Mouse (Mus musculus): Measurements from ENCODE around the gene Grb7. TPM values are rescaled to one million over a fixed set of nuclear protein-coding genes. Genes with fewer than 3 reads are reported as not detected.
A peak's percentile ranks its signal among the peaks of the same experiment; 100 is the strongest.

Gene Grb7
- polyA plus RNA-seq, 1 experiment from 2014 or later: 17.4 TPM

DNA sequence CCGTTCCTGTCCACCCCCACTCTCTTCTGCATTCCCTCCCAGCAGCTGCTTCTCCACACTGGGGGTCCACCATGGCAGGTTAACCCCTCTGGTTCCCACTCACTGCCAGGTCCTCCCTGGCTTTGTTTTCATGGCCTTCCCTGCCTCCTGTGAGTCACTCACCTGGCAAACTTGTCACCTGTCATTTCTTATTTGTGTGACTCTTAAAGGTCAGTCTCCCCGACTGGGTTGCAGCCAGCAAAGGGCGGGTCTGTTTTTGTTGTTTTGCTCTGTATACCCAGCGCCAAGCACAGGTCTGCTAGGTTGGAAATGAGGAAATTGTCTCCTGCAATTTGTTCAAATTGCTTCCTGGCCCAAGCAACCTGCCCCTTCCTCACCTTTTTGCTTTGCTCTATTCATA lies 515 bp upstream of the Grb7 start:
- Histone ChIP-seq H3K36me3 (no peaks in the 10 kb centered on the region), H3K9ac (no peak overlapping the region), H3K27ac (peak overlapping the region; percentile 68), H3K4me1 (replicated peaks) (peaks cover 7% of the 10 kb centered on the region; the same call in 1 of the 2 replicates), H3K27me3 (peaks cover 55% of the 10 kb centered on the region), H3K4me2 (0 out of 2 replicates have a peak overlapping the region, but pooled peaks have one; percentile 13), H3K4me3 (replicated peaks) (no peak overlapping the region), H3K9me3 (replicated peaks) (no peaks in the 10 kb centered on the region)
- ATAC-seq (ENCODE audit: low read depth) (no peak), DNase-seq (no peak)
- WGBS (ENCODE audit: insufficient replicate concordance): 36% methylated on average over 4 of the region's 4 CpGs

DNA sequence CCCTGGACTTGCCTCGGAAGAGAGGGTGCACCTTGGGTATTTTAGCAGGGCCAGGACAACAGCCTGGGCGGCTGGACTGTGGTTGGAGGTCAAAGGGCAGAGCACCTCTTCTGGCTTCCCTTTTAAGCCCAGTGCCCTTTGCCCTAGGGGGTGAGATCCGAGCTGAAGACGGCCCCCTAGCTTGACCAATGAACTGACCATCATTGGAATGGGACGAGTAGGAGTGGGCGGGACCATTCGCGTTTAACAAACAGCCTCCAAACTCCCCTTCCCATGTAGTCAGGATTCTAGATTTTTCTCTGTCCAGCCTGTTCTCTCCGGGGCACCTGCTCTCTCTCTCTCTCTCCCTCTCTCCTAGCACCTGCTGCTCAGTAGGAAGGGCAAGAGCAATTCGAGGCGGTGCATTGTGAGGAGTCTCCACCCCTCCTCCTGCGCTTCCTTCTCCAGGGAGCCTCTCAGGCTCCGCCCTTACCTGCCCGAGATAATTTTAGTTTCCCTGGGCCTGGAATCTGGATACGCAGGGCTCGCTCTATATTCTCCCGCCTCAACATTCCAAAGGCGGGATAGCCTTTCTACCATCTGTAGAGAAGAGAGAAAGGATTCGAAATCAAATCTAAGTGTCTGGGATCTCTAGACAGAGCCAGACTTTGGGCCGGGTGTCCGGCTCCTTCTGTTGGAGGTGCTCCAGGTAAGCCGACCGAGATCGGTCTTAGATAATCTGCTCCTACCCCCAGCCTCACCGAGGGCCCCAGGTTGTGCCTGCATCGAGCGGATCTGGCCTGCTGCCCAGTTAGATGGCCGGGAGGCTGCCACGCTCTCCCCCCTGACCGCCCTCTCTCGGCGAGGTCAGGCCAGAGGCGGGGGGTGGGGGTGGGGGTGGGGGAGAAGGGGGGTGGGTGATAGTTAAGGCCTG lies 624 bp downstream of the Grb7 start:
- peaks cover 7% of the 10 kb centered on the region; the same call in 1 of the 2 replicates for H3K4me1 ChIP-seq (replicated peaks)
- 6% methylated on average over 33 of the region's 33 CpGs for WGBS (ENCODE audit: insufficient replicate concordance)
- H3K36me3 ChIP-seq: peaks cover 1% of the 10 kb centered on the region; the same call in 1 of the 2 replicates
- no peaks in the 10 kb centered on the region for H3K9me3 ChIP-seq (replicated peaks)
- no peak for DNase-seq
- H3K27me3 ChIP-seq: peaks cover 62% of the 10 kb centered on the region
- H3K27ac ChIP-seq: peak overlapping the region; percentile 81
- H3K9ac ChIP-seq: peak overlapping the region; percentile 60
- H3K4me3 ChIP-seq (replicated peaks): peak overlapping the region; percentile 51
- peak overlapping the region; percentile 17; the same call in 1 of the 2 replicates for H3K4me2 ChIP-seq
- ATAC-seq (ENCODE audit: low read depth): peak; percentile 66

DNA sequence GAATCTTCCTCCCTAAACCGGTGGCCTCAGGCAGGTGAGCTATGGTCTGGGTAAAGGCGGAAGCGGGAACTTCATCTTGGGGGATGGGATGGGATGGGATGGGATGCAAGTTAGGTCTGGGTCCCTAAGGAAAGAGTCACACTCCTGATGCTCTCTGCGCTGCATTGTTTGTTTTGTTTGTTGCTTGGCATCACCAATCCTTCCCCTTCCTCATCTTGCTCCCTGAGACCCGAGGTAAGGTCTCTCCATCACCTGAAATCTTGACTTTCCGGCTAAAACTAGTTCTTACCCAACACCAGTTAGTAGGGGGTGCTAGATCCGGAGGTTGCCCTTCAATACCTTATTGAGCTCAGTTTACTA lies 1.3 kb downstream of the Grb7 start:
- H3K9me3 ChIP-seq (replicated peaks): no peaks in the 10 kb centered on the region
- DNase-seq (no peak), ATAC-seq (ENCODE audit: low read depth) (no peak)
- H3K4me1 ChIP-seq (replicated peaks): peaks cover 7% of the 10 kb centered on the region; the same call in 1 of the 2 replicates
- peak overlapping the region; percentile 51 for H3K4me3 ChIP-seq (replicated peaks)
- peaks cover 6% of the 10 kb centered on the region; the same call in 1 of the 2 replicates for H3K36me3 ChIP-seq
- peak overlapping the region; percentile 81 for H3K27ac ChIP-seq
- peak overlapping the region; percentile 17; the same call in 1 of the 2 replicates for H3K4me2 ChIP-seq
- H3K27me3 ChIP-seq: peaks cover 68% of the 10 kb centered on the region
- 16% methylated on average over 7 of the region's 7 CpGs for WGBS (ENCODE audit: insufficient replicate concordance)
- H3K9ac ChIP-seq: peak overlapping the region; percentile 60

DNA sequence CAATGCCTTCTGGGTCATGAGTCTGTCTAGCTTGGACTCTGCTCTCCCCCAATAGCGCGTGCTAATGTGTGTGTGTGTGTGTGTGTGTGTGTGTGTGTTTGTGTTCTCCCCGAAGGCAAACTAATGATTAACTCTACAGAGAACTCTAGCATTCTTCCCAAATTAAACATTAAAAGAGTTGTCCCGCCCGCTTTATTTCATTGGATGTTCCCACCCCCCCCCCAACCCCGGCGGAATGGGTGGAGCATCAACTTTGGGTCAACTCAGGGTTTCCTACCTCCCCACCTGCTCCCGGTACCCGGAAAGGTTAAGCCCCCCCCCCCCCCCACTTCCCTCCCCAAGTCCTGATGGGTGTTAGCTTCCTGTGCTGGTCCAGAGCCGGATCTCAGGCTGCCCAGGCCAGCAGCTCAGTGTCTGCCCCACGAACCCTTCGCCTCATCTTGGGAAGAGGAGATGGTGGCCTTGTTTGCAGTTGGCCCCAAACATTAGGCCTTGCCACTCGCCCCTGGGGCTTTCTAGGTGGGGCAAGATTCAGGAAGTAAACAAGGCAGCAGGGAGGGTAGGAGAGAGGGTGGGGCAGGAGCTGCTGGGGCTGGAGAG lies 2.1 kb downstream of the Grb7 start:
- Histone ChIP-seq H3K27ac (peak overlapping the region; percentile 81), H3K4me3 (replicated peaks) (peak overlapping the region; percentile 51), H3K9me3 (replicated peaks) (no peaks in the 10 kb centered on the region), H3K36me3 (peaks cover 14% of the 10 kb centered on the region), H3K27me3 (peaks cover 73% of the 10 kb centered on the region), H3K4me2 (peak overlapping the region; percentile 53), H3K9ac (no peak overlapping the region; the same call in 1 of the 2 replicates), H3K4me1 (replicated peaks) (peaks cover 7% of the 10 kb centered on the region; the same call in 1 of the 2 replicates)
- DNase-seq: no peak
- 38% methylated on average over 12 of the region's 13 CpGs for WGBS (ENCODE audit: insufficient replicate concordance)
- peak; percentile 31; the same call in 1 of the 2 replicates for ATAC-seq (ENCODE audit: low read depth)

DNA sequence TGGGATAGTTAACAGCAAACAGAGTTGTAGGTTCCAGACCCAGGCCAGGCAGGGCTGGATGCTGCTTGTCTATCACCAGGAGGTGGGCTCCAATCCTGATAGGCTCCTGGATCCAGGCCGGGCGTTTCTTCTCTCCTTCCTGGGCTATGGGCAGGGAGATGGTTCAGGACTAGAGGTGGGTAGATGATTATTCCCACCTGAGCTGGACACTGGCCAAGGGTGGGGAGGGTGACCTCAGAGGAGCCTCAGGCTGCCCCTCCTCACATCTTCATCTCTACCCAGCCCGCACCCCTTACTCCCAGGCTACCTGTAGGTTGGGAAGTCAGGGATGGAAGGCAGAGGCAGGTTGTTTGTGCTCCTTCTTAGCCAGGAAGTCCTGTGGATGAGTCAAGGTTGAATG lies 3.2 kb downstream of the Grb7 start:
- WGBS (ENCODE audit: insufficient replicate concordance): 51% methylated on average over 3 of the region's 3 CpGs
- Histone ChIP-seq H3K36me3 (peaks cover 20% of the 10 kb centered on the region), H3K27me3 (peaks cover 75% of the 10 kb centered on the region), H3K4me1 (replicated peaks) (peaks cover 7% of the 10 kb centered on the region; the same call in 1 of the 2 replicates), H3K4me3 (replicated peaks) (peak overlapping the region; percentile 45), H3K9me3 (replicated peaks) (no peaks in the 10 kb centered on the region), H3K9ac (no peak overlapping the region), H3K4me2 (peak overlapping the region; percentile 53), H3K27ac (no peak overlapping the region)
- DNase-seq: no peak
- no peak for ATAC-seq (ENCODE audit: low read depth)

DNA sequence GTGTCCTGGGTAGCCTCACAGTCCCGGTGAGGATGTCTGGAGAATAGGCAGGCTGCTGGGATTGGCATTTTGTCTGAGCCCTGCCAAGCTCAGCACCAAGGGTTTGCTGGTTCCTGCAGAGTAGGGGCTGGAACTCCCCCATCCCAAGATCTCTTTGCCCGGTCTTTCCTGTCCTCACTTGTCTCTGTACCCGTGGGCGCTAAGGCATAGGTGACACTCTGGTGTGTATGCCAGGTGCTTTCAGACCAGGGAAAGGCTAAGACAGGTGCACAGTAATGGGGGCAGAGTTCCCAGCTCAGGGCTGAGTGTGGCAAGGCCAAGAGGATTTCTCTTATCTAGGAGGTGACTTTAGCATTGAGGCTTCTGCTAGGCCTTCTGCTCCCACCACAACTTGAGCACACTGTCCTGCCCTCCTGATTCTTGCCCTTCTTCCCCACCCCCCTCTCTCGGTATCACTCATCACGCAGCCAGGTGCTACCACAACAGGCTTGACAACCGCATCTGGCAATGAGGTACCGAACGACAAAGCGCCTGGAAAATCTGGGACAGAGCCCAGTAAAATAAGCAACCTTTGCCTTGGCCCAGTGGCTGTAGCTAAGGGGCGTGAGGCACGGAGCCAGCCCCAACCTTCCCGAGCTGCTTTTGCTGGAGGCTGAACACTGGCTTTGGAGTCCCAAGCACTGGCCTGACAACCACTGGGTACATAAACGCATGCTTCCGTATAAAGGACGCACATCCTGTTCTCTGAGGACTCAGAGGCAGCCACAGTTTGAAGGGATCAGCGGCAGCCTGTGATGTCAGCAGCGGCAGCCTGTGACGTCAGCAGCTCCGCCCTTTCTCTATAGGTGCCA lies 4.0 kb downstream of the Grb7 start:
- H3K9me3 ChIP-seq (replicated peaks): no peaks in the 10 kb centered on the region
- peaks cover 73% of the 10 kb centered on the region for H3K27me3 ChIP-seq
- WGBS (ENCODE audit: insufficient replicate concordance): 62% methylated on average over 20 of the region's 20 CpGs
- 0 out of 2 replicates have a peak overlapping the region, but pooled peaks have one; percentile 45 for H3K4me3 ChIP-seq (replicated peaks)
- no peak overlapping the region for H3K9ac ChIP-seq
- ATAC-seq (ENCODE audit: low read depth): no peak
- no peak overlapping the region for H3K27ac ChIP-seq
- peaks cover 7% of the 10 kb centered on the region; the same call in 1 of the 2 replicates for H3K4me1 ChIP-seq (replicated peaks)
- DNase-seq: no peak
- H3K36me3 ChIP-seq: peaks cover 27% of the 10 kb centered on the region
- H3K4me2 ChIP-seq: peak overlapping the region; percentile 53

DNA sequence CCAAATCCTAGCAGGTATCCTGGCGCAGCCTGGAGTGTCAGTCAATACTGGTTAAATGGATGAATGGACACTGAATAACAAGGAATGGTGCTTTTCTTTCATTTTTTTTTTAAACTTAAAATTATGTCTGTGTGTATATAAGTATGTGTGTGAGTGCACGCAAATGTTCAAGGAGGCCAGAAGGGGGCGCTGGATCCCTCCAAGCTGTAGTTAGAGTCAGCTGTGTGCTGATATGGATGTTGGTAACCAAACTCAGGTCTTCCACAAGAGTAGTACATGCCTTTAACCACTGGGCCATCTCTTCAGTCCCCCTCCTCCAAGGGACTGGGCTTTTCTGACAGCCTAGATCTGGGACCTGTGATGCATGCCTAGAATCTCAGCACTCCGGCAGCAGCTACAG lies 9.3 kb downstream of the Grb7 start:
- Histone ChIP-seq H3K27ac (no peak overlapping the region), H3K9me3 (replicated peaks) (no peaks in the 10 kb centered on the region), H3K4me2 (no peak overlapping the region), H3K9ac (no peak overlapping the region), H3K4me1 (replicated peaks) (peaks cover 11% of the 10 kb centered on the region), H3K27me3 (peaks cover 68% of the 10 kb centered on the region), H3K36me3 (peaks cover 34% of the 10 kb centered on the region), H3K4me3 (replicated peaks) (no peak overlapping the region)
- WGBS (ENCODE audit: insufficient replicate concordance): 68% methylated on average over 4 of the region's 4 CpGs
- ATAC-seq (ENCODE audit: low read depth): no peak
- no peak for DNase-seq

DNA sequence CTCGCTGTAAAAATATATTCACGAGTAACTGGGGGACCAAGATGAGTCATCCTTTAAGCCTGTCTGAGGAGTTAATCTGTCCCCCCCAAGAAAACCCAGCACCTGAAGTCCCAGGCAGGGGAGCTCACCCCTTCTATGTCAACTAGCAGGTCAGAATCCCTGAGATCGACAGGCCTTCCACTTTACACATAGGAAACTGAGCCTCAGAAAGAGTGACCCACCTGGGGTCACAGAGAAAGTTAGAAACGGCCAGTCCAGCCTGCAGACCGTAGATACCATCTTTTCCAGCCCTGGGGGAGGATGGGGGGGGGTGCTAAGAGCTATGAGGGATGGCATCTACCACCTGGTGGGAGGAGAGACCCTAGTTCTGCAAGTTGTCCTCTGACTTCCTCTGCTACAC lies 10.4 kb downstream of the Grb7 start:
- DNase-seq (no peak), ATAC-seq (ENCODE audit: low read depth) (no peak)
- Histone ChIP-seq H3K4me2 (peak overlapping the region; percentile 83; the same call in 1 of the 2 replicates), H3K36me3 (peaks cover 34% of the 10 kb centered on the region), H3K27ac (no peak overlapping the region), H3K9me3 (replicated peaks) (no peaks in the 10 kb centered on the region), H3K27me3 (peaks cover 69% of the 10 kb centered on the region), H3K9ac (no peak overlapping the region), H3K4me1 (replicated peaks) (peaks cover 11% of the 10 kb centered on the region), H3K4me3 (replicated peaks) (no peak overlapping the region)
- 58% methylated on average over 5 of the region's 5 CpGs for WGBS (ENCODE audit: insufficient replicate concordance)

DNA sequence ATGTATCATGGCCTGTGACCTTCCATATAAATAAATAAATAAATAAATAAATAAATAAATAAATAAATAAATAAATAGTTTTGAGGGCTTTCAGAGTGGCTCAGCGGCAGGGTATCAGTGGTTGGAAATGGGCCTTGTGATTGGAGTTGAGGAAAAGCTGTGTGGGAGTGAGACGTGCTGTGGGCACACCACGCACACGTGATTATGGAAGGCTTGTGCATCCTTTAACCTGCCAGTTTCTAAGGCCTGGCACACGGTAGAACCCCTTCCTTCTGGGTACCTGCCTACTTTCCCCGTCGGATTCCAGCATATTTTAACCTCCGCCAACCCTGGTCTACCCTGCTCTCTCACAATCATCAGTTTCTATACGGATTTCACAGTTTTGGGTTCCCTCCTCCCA lies 10.8 kb downstream of the Grb7 start:
- H3K9me3 ChIP-seq (replicated peaks): no peaks in the 10 kb centered on the region
- peak overlapping the region; percentile 66 for H3K4me3 ChIP-seq (replicated peaks)
- H3K27me3 ChIP-seq: peaks cover 71% of the 10 kb centered on the region
- peaks cover 32% of the 10 kb centered on the region for H3K36me3 ChIP-seq
- ATAC-seq (ENCODE audit: low read depth): peak; percentile 22; the same call in 1 of the 2 replicates
- peak overlapping the region; percentile 83 for H3K4me2 ChIP-seq
- peaks cover 11% of the 10 kb centered on the region for H3K4me1 ChIP-seq (replicated peaks)
- WGBS (ENCODE audit: insufficient replicate concordance): 27% methylated on average over 9 of the region's 9 CpGs
- no peak for DNase-seq
- H3K9ac ChIP-seq: peak overlapping the region; percentile 65
- no peak overlapping the region for H3K27ac ChIP-seq

DNA sequence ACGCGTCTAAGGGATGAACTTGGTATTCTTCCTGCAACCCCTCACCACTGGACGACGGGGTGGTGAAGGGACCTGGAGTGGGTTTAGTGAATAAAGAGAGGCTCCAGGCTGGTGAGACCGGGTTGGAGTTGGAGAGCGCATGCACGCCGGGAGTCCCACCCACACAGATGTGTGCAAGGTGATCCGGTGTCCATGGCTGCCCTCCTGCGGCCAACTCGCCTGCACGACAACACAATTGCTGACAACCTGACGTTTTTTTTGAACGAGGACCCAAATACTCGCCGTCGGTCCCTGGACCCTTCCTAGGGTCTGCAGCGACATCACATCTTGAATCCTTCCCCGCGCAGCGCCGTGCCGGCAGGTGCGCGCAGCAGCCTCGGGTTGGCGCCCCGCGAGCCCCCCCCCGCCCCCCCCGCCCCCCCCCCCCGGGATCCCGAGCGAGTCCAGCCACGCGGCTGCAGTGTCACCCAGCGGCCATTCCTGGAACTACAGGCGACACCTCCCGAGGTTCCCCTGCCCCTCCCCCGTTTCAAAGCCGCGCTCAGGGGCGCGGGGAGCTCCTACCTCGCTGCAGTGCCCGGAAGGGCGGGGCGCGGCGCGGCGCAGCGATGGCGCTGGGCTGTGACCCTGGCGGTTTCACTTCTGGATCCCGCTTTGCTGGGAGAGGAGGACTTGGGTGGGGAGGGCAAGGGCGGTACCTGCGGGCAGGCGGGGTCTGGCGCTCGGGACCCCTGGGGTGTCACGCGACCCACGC lies 11.3 kb downstream of the Grb7 start:
- H3K36me3 ChIP-seq: peaks cover 28% of the 10 kb centered on the region
- under 1% methylated on average over 46 of the region's 64 CpGs for WGBS (ENCODE audit: insufficient replicate concordance)
- H3K27ac ChIP-seq: no peak overlapping the region
- ATAC-seq (ENCODE audit: low read depth) (peak; percentile 72), DNase-seq (peak; percentile 68)
- no peaks in the 10 kb centered on the region for H3K9me3 ChIP-seq (replicated peaks)
- H3K4me3 ChIP-seq (replicated peaks): peak overlapping the region; percentile 66
- peaks cover 71% of the 10 kb centered on the region for H3K27me3 ChIP-seq
- H3K9ac ChIP-seq: peak overlapping the region; percentile 65
- H3K4me1 ChIP-seq (replicated peaks): peaks cover 11% of the 10 kb centered on the region
- peak overlapping the region; percentile 83 for H3K4me2 ChIP-seq

All from liver, embryonic 13.5 days (tissue).